Mouse (Mus musculus) layer of hippocampus, postnatal 36 days (tissue): ENCODE results near the gene Olfr1392. TPM values are rescaled to one million over a fixed set of nuclear protein-coding genes. Genes with fewer than 3 reads are reported as not detected.

Experiments used
- DNase-seq, 2 experiments: peaks; one replicate each; pipeline ENCODE4 v3.0.0; 2022
- total RNA-seq, 2 experiments: library from RNA; stranded (reverse); gene quantifications; 2 replicates each; pipeline ENCODE4 v1.2.3; 2021

Gene Olfr1392
- total RNA-seq, 2 experiments from 2014 or later = not detected

- peak; percentile 4 to 5 for DNase-seq
These were observed 41.6 kb downstream of the Olfr1392 start for GRCm38 (mm10) chr11:49326726-49327125.

DNA sequence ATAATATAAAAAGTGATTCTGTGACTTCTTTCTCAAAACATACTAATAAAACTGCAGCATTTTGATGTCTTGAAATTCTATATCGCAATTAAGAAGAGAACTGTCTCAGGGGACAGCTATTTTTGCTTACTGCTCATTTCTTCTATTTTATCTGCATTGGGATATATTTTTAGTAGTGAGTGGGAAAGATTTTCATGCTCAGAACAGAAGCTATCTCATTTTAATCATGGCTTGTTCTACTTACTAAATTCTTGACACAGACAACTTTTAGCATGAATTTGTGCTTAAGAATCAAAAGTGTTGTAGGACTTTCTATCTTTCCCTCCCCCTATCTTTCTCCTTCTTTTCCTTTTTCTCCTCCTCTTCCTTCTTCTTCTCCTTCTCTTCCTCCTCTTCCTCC lies 44.6 kb downstream of the Olfr1392 start:
- DNase-seq = no peak

- no peak for DNase-seq
These were observed 49.8 kb downstream of the Olfr1392 start, which contains the start of gene Olfr1390 for GRCm38 (mm10) chr11:49334888-49335287. Olfr1390 (plus strand) TSS chr11:49335188.

GRCm38 (mm10) chr11:49337150-49337832 lies 52.2 kb downstream of the Olfr1392 start:
- no peak for DNase-seq

Other genes with a start within 250 kb of the Olfr1392 start
- gene 9930111J21Rik2, start 234.0 kb upstream of the Olfr1392 start, total RNA-seq = 1 to 10 TPM; 1.2 to 1.7 TPM
- under 1 TPM in 1 of 2 experiments, not detected in 1; 0.87 TPM for gene Tgtp2, start 221.1 kb upstream of the Olfr1392 start, total RNA-seq
- gene Ifi47, start 208.7 kb upstream of the Olfr1392 start, total RNA-seq = 1 to 10 TPM in 1 of 2 experiments, under 1 TPM in 1; 0.97 to 1.4 TPM
- not detected for gene Olfr1396, start 170.4 kb upstream of the Olfr1392 start, total RNA-seq
- not detected for gene Olfr1395, start 143.0 kb upstream of the Olfr1392 start, total RNA-seq
- gene Olfr1394, start 130.9 kb upstream of the Olfr1392 start, total RNA-seq = not detected
- gene Btnl9, start 98.1 kb upstream of the Olfr1392 start, total RNA-seq = not detected
- gene Zfp62, start 82.0 kb upstream of the Olfr1392 start, total RNA-seq = 10 to 100 TPM; 45.0 to 48.7 TPM
- 10 to 100 TPM; 52.0 to 54.4 TPM for gene Mgat1, start 41.1 kb upstream of the Olfr1392 start, total RNA-seq
- not detected for gene Olfr1393, start 7.0 kb upstream of the Olfr1392 start, total RNA-seq
- not detected for gene Olfr10, start 19.5 kb downstream of the Olfr1392 start, total RNA-seq
- not detected for gene Olfr1391, start 37.5 kb downstream of the Olfr1392 start, total RNA-seq
- not detected for gene Olfr1390, start 49.9 kb downstream of the Olfr1392 start, total RNA-seq
- gene Olfr1389, start 137.8 kb downstream of the Olfr1392 start, total RNA-seq = not detected
- gene Olfr1388, start 151.3 kb downstream of the Olfr1392 start, total RNA-seq = under 1 TPM; 0.45 to 0.46 TPM
- gene Olfr1387, start 170.1 kb downstream of the Olfr1392 start, total RNA-seq = not detected
- gene Olfr1386, start 179.8 kb downstream of the Olfr1392 start, total RNA-seq = not detected
- gene Olfr1385, start 203.8 kb downstream of the Olfr1392 start, total RNA-seq = not detected
- not detected for gene Olfr1384, start 221.4 kb downstream of the Olfr1392 start, total RNA-seq
- not detected for gene Olfr1383, start 234.4 kb downstream of the Olfr1392 start, total RNA-seq
- not detected for gene Olfr1382, start 243.0 kb downstream of the Olfr1392 start, total RNA-seq